Mouse (Mus musculus): Measurements from ENCODE around the gene Ptprk. TPM values are rescaled to one million over a fixed set of nuclear protein-coding genes. Genes with fewer than 3 reads are reported as not detected.

Ptprk gene
- polyA plus RNA-seq, 2 experiments, result 3.0 to 3.3 TPM

- no peaks in the 10 kb centered on the region; a peak in 1 of 4 replicates for H3K4me1 ChIP-seq (replicated peaks; ENCODE audit: control insufficient read depth in 2 of 2, insufficient read depth in 2 of 2, low read length in 1 of 2)
- H3K9ac ChIP-seq (replicated peaks), result no peak overlapping the region
- ATAC-seq (ENCODE audit: insufficient read depth) (no peak), DNase-seq (ENCODE audit: low read depth in 3 of 3, low spot score in 3 of 3) (no peak)
- TF ChIP-seq CTCF (IDR thresholded peaks at IDR 0.05; ENCODE audit: low read depth), result no peak
- TF ChIP-seq EP300 (IDR thresholded peaks at IDR 0.05; ENCODE audit: low read depth), result no peak
- no peak overlapping the region for H3K4me2 ChIP-seq (ENCODE audit: low read depth)
- H3K27ac ChIP-seq, result no peak overlapping the region
- no peaks in the 10 kb centered on the region for H3K36me3 ChIP-seq (replicated peaks; ENCODE audit: control insufficient read depth, insufficient read depth, low read depth)
- H3K27me3 ChIP-seq (ENCODE audit: control insufficient read depth, insufficient read depth, low read length), result no peaks in the 10 kb centered on the region
- H3K4me3 ChIP-seq (ENCODE audit: insufficient read depth in 1 of 2, low read depth in 2 of 2, low read length in 2 of 2), result no peak overlapping the region
- no peaks in the 10 kb centered on the region for H3K9me3 ChIP-seq (ENCODE audit: control insufficient read depth, low read length)
- 43% methylated on average over 1 of the region's 1 CpGs for WGBS (ENCODE audit: insufficient replicate concordance)
These were observed 153.6 kb downstream of the Ptprk start for GRCm38 (mm10) chr10:28228208-28228607.

- WGBS (ENCODE audit: insufficient replicate concordance), result 40% methylated on average over 4 of the region's 4 CpGs
- ATAC-seq (ENCODE audit: insufficient read depth), result no peak
- Histone ChIP-seq H3K27ac (no peak overlapping the region), H3K9ac (replicated peaks) (no peak overlapping the region), H3K4me2 (ENCODE audit: low read depth) (no peak overlapping the region), H3K4me3 (ENCODE audit: insufficient read depth in 1 of 2, low read depth in 2 of 2, low read length in 2 of 2) (no peak overlapping the region), H3K9me3 (ENCODE audit: control insufficient read depth, low read length) (no peaks in the 10 kb centered on the region), H3K27me3 (ENCODE audit: control insufficient read depth, insufficient read depth, low read length) (no peaks in the 10 kb centered on the region), H3K36me3 (replicated peaks; ENCODE audit: control insufficient read depth, insufficient read depth, low read depth) (no peaks in the 10 kb centered on the region), H3K4me1 (replicated peaks; ENCODE audit: control insufficient read depth in 2 of 2, insufficient read depth in 2 of 2, low read length in 1 of 2) (no peaks in the 10 kb centered on the region)
- no peak for DNase-seq (ENCODE audit: low read depth in 3 of 3, low spot score in 3 of 3)
- TF ChIP-seq CTCF (IDR thresholded peaks at IDR 0.05; ENCODE audit: low read depth) (no peak), EP300 (IDR thresholded peaks at IDR 0.05; ENCODE audit: low read depth) (no peak)
These were observed 157.9 kb downstream of the Ptprk start for GRCm38 (mm10) chr10:28232273-28233167.

- H3K4me2 ChIP-seq (ENCODE audit: low read depth), result no peak overlapping the region
- H3K9ac ChIP-seq (replicated peaks), result no peak overlapping the region
- H3K4me1 ChIP-seq (replicated peaks; ENCODE audit: control insufficient read depth in 2 of 2, insufficient read depth in 2 of 2, low read length in 1 of 2), result no peaks in the 10 kb centered on the region
- no peak overlapping the region for H3K27ac ChIP-seq
- no peak for DNase-seq (ENCODE audit: low read depth in 3 of 3, low spot score in 3 of 3)
- H3K4me3 ChIP-seq (ENCODE audit: insufficient read depth in 1 of 2, low read depth in 2 of 2, low read length in 2 of 2), result no peak overlapping the region
- H3K9me3 ChIP-seq (ENCODE audit: control insufficient read depth, low read length), result no peaks in the 10 kb centered on the region
- H3K36me3 ChIP-seq (replicated peaks; ENCODE audit: control insufficient read depth, insufficient read depth, low read depth), result no peaks in the 10 kb centered on the region
- H3K27me3 ChIP-seq (ENCODE audit: control insufficient read depth, insufficient read depth, low read length), result no peaks in the 10 kb centered on the region
- 57% methylated on average over 4 of the region's 4 CpGs for WGBS (ENCODE audit: insufficient replicate concordance)
- no peak for TF ChIP-seq EP300 (IDR thresholded peaks at IDR 0.05; ENCODE audit: low read depth)
- no peak for TF ChIP-seq CTCF (IDR thresholded peaks at IDR 0.05; ENCODE audit: low read depth)
- no peak for ATAC-seq (ENCODE audit: insufficient read depth)
These were observed 174.4 kb downstream of the Ptprk start for GRCm38 (mm10) chr10:28249047-28249446.

GRCm38 (mm10) chr10:28251385-28251784 lies 176.8 kb downstream of the Ptprk start:
- 54% methylated on average over 4 of the region's 4 CpGs for WGBS (ENCODE audit: insufficient replicate concordance)
- no peaks in the 10 kb centered on the region for H3K27me3 ChIP-seq (ENCODE audit: control insufficient read depth, insufficient read depth, low read length)
- H3K4me2 ChIP-seq (ENCODE audit: low read depth), result no peak overlapping the region
- H3K27ac ChIP-seq, result no peak overlapping the region
- H3K4me1 ChIP-seq (replicated peaks; ENCODE audit: control insufficient read depth in 2 of 2, insufficient read depth in 2 of 2, low read length in 1 of 2), result no peaks in the 10 kb centered on the region
- ATAC-seq (ENCODE audit: insufficient read depth) (no peak), DNase-seq (ENCODE audit: low read depth in 3 of 3, low spot score in 3 of 3) (no peak)
- no peak overlapping the region for H3K4me3 ChIP-seq (ENCODE audit: insufficient read depth in 1 of 2, low read depth in 2 of 2, low read length in 2 of 2)
- no peak overlapping the region for H3K9ac ChIP-seq (replicated peaks)
- TF ChIP-seq CTCF (IDR thresholded peaks at IDR 0.05; ENCODE audit: low read depth) (no peak), EP300 (IDR thresholded peaks at IDR 0.05; ENCODE audit: low read depth) (no peak)
- no peaks in the 10 kb centered on the region for H3K9me3 ChIP-seq (ENCODE audit: control insufficient read depth, low read length)
- no peaks in the 10 kb centered on the region for H3K36me3 ChIP-seq (replicated peaks; ENCODE audit: control insufficient read depth, insufficient read depth, low read depth)

- no peak overlapping the region for H3K27ac ChIP-seq
- no peak overlapping the region for H3K9ac ChIP-seq (replicated peaks)
- TF ChIP-seq EP300 (IDR thresholded peaks at IDR 0.05; ENCODE audit: low read depth), result no peak
- TF ChIP-seq CTCF (IDR thresholded peaks at IDR 0.05; ENCODE audit: low read depth), result no peak
- DNase-seq (ENCODE audit: low read depth in 3 of 3, low spot score in 3 of 3) (no peak), ATAC-seq (ENCODE audit: insufficient read depth) (no peak)
- no peak overlapping the region for H3K4me2 ChIP-seq (ENCODE audit: low read depth)
- no peaks in the 10 kb centered on the region for H3K27me3 ChIP-seq (ENCODE audit: control insufficient read depth, insufficient read depth, low read length)
- H3K9me3 ChIP-seq (ENCODE audit: control insufficient read depth, low read length), result no peaks in the 10 kb centered on the region
- H3K4me3 ChIP-seq (ENCODE audit: insufficient read depth in 1 of 2, low read depth in 2 of 2, low read length in 2 of 2), result no peak overlapping the region
- WGBS (ENCODE audit: insufficient replicate concordance), result 79% methylated on average over 2 of the region's 2 CpGs
- no peaks in the 10 kb centered on the region for H3K36me3 ChIP-seq (replicated peaks; ENCODE audit: control insufficient read depth, insufficient read depth, low read depth)
- 0 out of 4 replicates have a peak, but pooled peaks cover 0 to 2% of the 10 kb centered on the region in 2 experiments for H3K4me1 ChIP-seq (replicated peaks; ENCODE audit: control insufficient read depth in 2 of 2, insufficient read depth in 2 of 2, low read length in 1 of 2)
These were observed 186.0 kb downstream of the Ptprk start for GRCm38 (mm10) chr10:28260651-28261050.
